Mouse (Mus musculus): ENCODE data around the gene Vmn2r115.
"Not testable (repeated sequence)": the region's sequence is repeated elsewhere in the genome, so short reads cannot be mapped to it uniquely, and the experiment has no call there.

GRCm38 (mm10) chr17:23384304-23384703 is 40.8 kb downstream of the Vmn2r115 start, which contains the start of gene Vmn2r116:
- TF ChIP-seq POLR2A (IDR thresholded peaks at IDR 0.05; ENCODE audit: borderline replicate concordance, extremely low read depth, low read depth, low read length); CTCF (IDR thresholded peaks at IDR 0.05; ENCODE audit: insufficient read depth, low read length): not testable (repeated sequence)

Measured in lung, adult 2 months (tissue).